Mouse (Mus musculus) MEL (cell line): Measurements from ENCODE around the gene Loxl1. TPM values are rescaled to one million over a fixed set of nuclear protein-coding genes. Genes with fewer than 3 reads are reported as not detected.
A peak's percentile ranks its signal among the peaks of the same experiment; 100 is the strongest.

Experiments used
- DNase-seq: peaks from one replicate; pipeline ENCODE4 v3.0.0; 2011; ENCODE audit warnings: low read depth, low spot score
- H3K27ac ChIP-seq: 2 replicates; pipeline ENCODE4 v1.5.1; 2012; ENCODE audit warnings: low read depth, mild to moderate bottlenecking, control low read depth, low read length, moderate library complexity; ENCODE audit not compliant: control insufficient read depth
- H3K27me3 ChIP-seq, 2 experiments: fragments of 150-350 bp in 1 of 2; sonication (generic) in 1 of 2; 2 replicates each; pipeline ENCODE4 v1.6.1; 2012; ENCODE audit warnings: low read length in 2 of 2, mild to moderate bottlenecking in 2 of 2, improper control_type of control experiment in 1 of 2, moderate library complexity in 1 of 2; ENCODE audit not compliant: insufficient read depth in 2 of 2, control insufficient read depth in 1 of 2
- H3K36me3 ChIP-seq, 2 experiments: 2 replicates each; pipeline ENCODE4 v1.6.1; 2012 to 2014; ENCODE audit warnings: low read length in 2 of 2, improper control_type of control experiment in 1 of 2, inconsistent platforms in 1 of 2, mild to moderate bottlenecking in 1 of 2; ENCODE audit not compliant: insufficient read depth in 2 of 2, control insufficient read depth in 1 of 2
- H3K4me1 ChIP-seq, 2 experiments: fragments of 150-350 bp in 1 of 2; sonication (generic) in 1 of 2; 2 replicates each; pipeline ENCODE4 v1.6.1; 2012; ENCODE audit warnings: low read length in 2 of 2, improper control_type of control experiment in 1 of 2, mild to moderate bottlenecking in 1 of 2; ENCODE audit not compliant: insufficient read depth in 2 of 2, control insufficient read depth in 1 of 2
- H3K4me3 ChIP-seq, 2 experiments: fragments of 150-350 bp in 1 of 2; sonication (generic) in 1 of 2; 2 replicates each; pipeline ENCODE4 v1.5.1; 2012; ENCODE audit warnings: low read depth in 2 of 2, low read length in 2 of 2, mild to moderate bottlenecking in 2 of 2, moderate library complexity in 2 of 2, control low read depth in 1 of 2, improper control_type of control experiment in 1 of 2; ENCODE audit not compliant: control insufficient read depth in 1 of 2, insufficient read depth in 1 of 2
- H3K79me2 ChIP-seq: 2 replicates; pipeline ENCODE4 v1.6.1; 2012; ENCODE audit warnings: mild to moderate bottlenecking, low read length, moderate library complexity; ENCODE audit not compliant: control insufficient read depth, poor library complexity, insufficient read depth
- H3K9ac ChIP-seq: 2 replicates; pipeline ENCODE4 v1.6.1; 2012; ENCODE audit warnings: low read depth, mild to moderate bottlenecking, control low read depth, low read length, moderate library complexity; ENCODE audit not compliant: control insufficient read depth, poor library complexity, severe bottlenecking
- H3K9me3 ChIP-seq: fragments of 150-350 bp; sonication (generic); replicated peaks from 2 replicates; pipeline ENCODE4 v1.6.1; 2012; ENCODE audit warnings: mild to moderate bottlenecking, low read length, improper control_type of control experiment, moderate library complexity; ENCODE audit not compliant: insufficient read depth
- CHD1 ChIP-seq: IDR thresholded peaks from 2 replicates; pipeline ENCODE4 v1.6.1; 2012; ENCODE audit warnings: low read depth, mild to moderate bottlenecking, inconsistent platforms, low read length, improper control_type of control experiment
- CHD2 ChIP-seq: IDR thresholded peaks from 2 replicates; pipeline ENCODE4 v1.6.1; 2011; ENCODE audit warnings: low read length, improper control_type of control experiment
- CTCF ChIP-seq, 3 experiments: IDR thresholded peaks in 2 of 3; conservative IDR thresholded peaks in 1 of 3; 2 replicates each; pipeline ENCODE4 v1.5.1; 2011 to 2012; ENCODE audit warnings: low read length in 3 of 3, low read depth in 2 of 3, mild to moderate bottlenecking in 2 of 3, improper control_type of control experiment in 1 of 3, inconsistent platforms in 1 of 3, mixed read lengths in 1 of 3, moderate library complexity in 1 of 3; ENCODE audit not compliant: control insufficient read depth in 1 of 3, insufficient read depth in 1 of 3, poor library complexity in 1 of 3, severe bottlenecking in 1 of 3
- E2F4 ChIP-seq: IDR thresholded peaks from 2 replicates; pipeline ENCODE4 v1.6.1; 2011; ENCODE audit warnings: low read depth, low read length, improper control_type of control experiment, borderline replicate concordance
- ETS1 ChIP-seq: IDR thresholded peaks from 2 replicates; pipeline ENCODE4 v1.6.1; 2012; ENCODE audit warnings: low read depth, mild to moderate bottlenecking, inconsistent platforms, low read length, improper control_type of control experiment, moderate library complexity
- GABPA ChIP-seq: IDR thresholded peaks from 2 replicates; pipeline ENCODE4 v1.6.1; 2012; ENCODE audit warnings: low read depth, mild to moderate bottlenecking, inconsistent platforms, low read length, improper control_type of control experiment, moderate library complexity
- KAT2A ChIP-seq: conservative IDR thresholded peaks from 2 replicates; pipeline ENCODE4 v1.6.1; 2012; ENCODE audit warnings: low read depth, low read length, improper control_type of control experiment, inconsistent platforms
- MAZ ChIP-seq: IDR thresholded peaks from 2 replicates; pipeline ENCODE4 v1.6.1; 2012; ENCODE audit warnings: low read depth, mild to moderate bottlenecking, inconsistent platforms, low read length, improper control_type of control experiment
- MXI1 ChIP-seq: IDR thresholded peaks from 2 replicates; pipeline ENCODE4 v1.6.1; 2011; ENCODE audit warnings: mild to moderate bottlenecking, low read depth, low read length, improper control_type of control experiment
- MYB ChIP-seq: IDR thresholded peaks from 2 replicates; pipeline ENCODE4 v1.6.1; 2011; ENCODE audit warnings: mild to moderate bottlenecking, low read depth, low read length, improper control_type of control experiment
- NELFE ChIP-seq: IDR thresholded peaks from 2 replicates; pipeline ENCODE4 v1.6.1; 2011; ENCODE audit warnings: low read depth, low read length, improper control_type of control experiment
- NRF1 ChIP-seq: IDR thresholded peaks from 2 replicates; pipeline ENCODE4 v1.6.1; 2014; ENCODE audit warnings: low read depth, mild to moderate bottlenecking, inconsistent platforms, low read length, improper control_type of control experiment, moderate library complexity; ENCODE audit not compliant: poor library complexity, insufficient read depth, severe bottlenecking
- POLR2A ChIP-seq, 2 experiments: IDR thresholded peaks; 2 replicates each; pipeline ENCODE4 v1.6.1; 2011 to 2012; ENCODE audit warnings: low read length in 2 of 2, mild to moderate bottlenecking in 2 of 2, control low read depth in 1 of 2, improper control_type of control experiment in 1 of 2, low read depth in 1 of 2, moderate library complexity in 1 of 2; ENCODE audit not compliant: control insufficient read depth in 1 of 2, insufficient read depth in 1 of 2, poor library complexity in 1 of 2
- POLR2AphosphoS2 ChIP-seq: IDR thresholded peaks from 2 replicates; pipeline ENCODE4 v1.6.1; 2011; ENCODE audit warnings: low read length, improper control_type of control experiment
- SIN3A ChIP-seq: IDR thresholded peaks from 2 replicates; pipeline ENCODE4 v1.6.1; 2012; ENCODE audit warnings: low read length, improper control_type of control experiment, inconsistent platforms
- SMC3 ChIP-seq: IDR thresholded peaks from 2 replicates; pipeline ENCODE4 v1.6.1; 2011; ENCODE audit warnings: low read depth, low read length, improper control_type of control experiment
- TBP ChIP-seq: IDR thresholded peaks from 2 replicates; pipeline ENCODE4 v1.8.0; 2011; ENCODE audit warnings: low read depth, low read length, improper control_type of control experiment
- TCF12 ChIP-seq: IDR thresholded peaks from 2 replicates; pipeline ENCODE4 v1.6.1; 2014; ENCODE audit warnings: low read depth, mild to moderate bottlenecking, inconsistent platforms, low read length, improper control_type of control experiment, moderate library complexity
- USF1 ChIP-seq: IDR thresholded peaks from 2 replicates; pipeline ENCODE4 v1.6.1; 2014; ENCODE audit warnings: low read depth, mild to moderate bottlenecking, inconsistent platforms, low read length, improper control_type of control experiment, moderate library complexity
- ZKSCAN1 ChIP-seq: IDR thresholded peaks from 2 replicates; pipeline ENCODE4 v1.6.1; 2012; ENCODE audit warnings: low read depth, mild to moderate bottlenecking, inconsistent platforms, low read length, improper control_type of control experiment, moderate library complexity
- ZMIZ1 ChIP-seq: IDR thresholded peaks from 2 replicates; pipeline ENCODE4 v1.6.1; 2012; ENCODE audit warnings: low read depth, mild to moderate bottlenecking, inconsistent platforms, low read length, improper control_type of control experiment, moderate library complexity
- ZNF384 ChIP-seq: IDR thresholded peaks from 2 replicates; pipeline ENCODE4 v1.6.1; 2012; ENCODE audit warnings: low read depth, mild to moderate bottlenecking, inconsistent platforms, low read length, improper control_type of control experiment
- polyA plus RNA-seq, 2 experiments: library from polyadenylated mRNA; stranded (reverse) in 1 of 2; unstranded in 1 of 2; fragments of >175 nt in 1 of 2; fragments of >200 nt in 1 of 2; gene quantifications; 2 replicates each; pipeline versions ENCODE4 v1.2.1 to v1.2.4; 2012; ENCODE audit warnings: low replicate concordance in 2 of 2, low read depth in 1 of 2; ENCODE audit not compliant: insufficient read length in 2 of 2, insufficient read depth in 1 of 2, missing spikeins in 1 of 2
- total RNA-seq: library from RNA; depleted of rRNA; stranded (reverse); fragments of 300-350 nt; gene quantifications from 2 replicates; pipeline ENCODE4 v1.2.3, GENCODE M21; 2012

The Loxl1 gene
- total and polyA plus RNA-seq, 3 experiments, result not detected

- peak; percentile 91 for DNase-seq
- Histone ChIP-seq H3K27me3 (no peaks in the 10 kb centered on the region), H3K9ac (peak within 1 kb of the TSS; percentile 73), H3K4me3 (peak within 1 kb of the TSS; percentile 59 to 81), H3K27ac (peak within 1 kb of the TSS; percentile 82), H3K9me3 (no peaks in the 10 kb centered on the region), H3K4me1 (peaks cover 4 to 15% of the 10 kb centered on the region in 2 experiments), H3K79me2 (peaks cover 27% of the 10 kb centered on the region), H3K36me3 (peaks cover 0 to 20% of the 10 kb centered on the region in 2 experiments; a peak in 2 of 4 replicates)
- TF ChIP-seq GABPA (no peak), TBP (peak; percentile 81; the same call in 1 of the 2 replicates), ZNF384 (no peak), POLR2A (IDR thresholded peaks at IDR 0.05; ENCODE audit: control insufficient read depth in 1 of 2, insufficient read depth in 1 of 2, low read depth in 1 of 2, low read length in 2 of 2, poor library complexity in 1 of 2) (peak; percentile 72 to 89), USF1 (no peak), CTCF (IDR thresholded peaks at IDR 0.05 in 2 of 3, conservative IDR thresholded peaks at IDR 0.05 in 1 of 3; ENCODE audit: control insufficient read depth in 1 of 3, insufficient read depth in 1 of 3, low read depth in 2 of 3, low read length in 3 of 3, poor library complexity in 1 of 3, severe bottlenecking in 1 of 3) (peak in 1 of 3 experiments; percentile 21; a peak in 1 of 6 replicates), KAT2A (no peak), NELFE (peak; percentile 81), POLR2AphosphoS2 (peak; percentile 89), NRF1 (no peak), MAZ (no peak), TCF12 (peak; percentile 64; the same call in 1 of the 2 replicates), ZKSCAN1 (no peak), MXI1 (peak; percentile 31; the same call in 1 of the 2 replicates), ZMIZ1 (peak; percentile 72), CHD2 (no peak), CHD1 (0 out of 2 replicates have a peak, but pooled peaks have one; percentile 18), SIN3A (peak; percentile 70; the same call in 1 of the 2 replicates), SMC3 (0 out of 2 replicates have a peak, but pooled peaks have one; percentile 6), MYB (no peak), ETS1 (0 out of 2 replicates have a peak, but pooled peaks have one; percentile 14), E2F4 (peak; percentile 98)
Measured at GRCm38 (mm10) chr9:58249592-58250192, 63.3 kb downstream of the Loxl1 start, which contains the start of gene Pml. Gene Pml (minus strand): TSS chr9:58249786.
